ENCODE assay signal across 17 mouse cellular contexts in the genomic region with DNA sequence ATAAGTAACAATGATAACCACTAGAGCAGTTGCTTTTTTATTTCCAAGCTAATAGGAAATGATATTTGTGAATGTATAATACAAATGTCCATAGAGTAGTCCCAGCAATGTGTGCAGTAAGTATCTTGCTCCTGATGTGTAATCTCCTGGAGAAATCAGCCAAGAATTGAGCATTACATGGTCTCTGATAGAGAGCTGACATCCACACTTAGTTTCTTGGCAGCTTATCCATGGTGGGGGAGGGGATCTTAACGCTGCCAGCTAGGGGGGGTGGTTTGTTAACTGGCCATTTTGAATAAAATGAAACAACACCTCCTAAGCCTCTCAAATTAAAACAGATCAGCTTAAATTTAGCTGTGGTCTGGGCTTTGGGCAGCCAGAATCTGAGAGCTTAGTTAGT. TPM values are rescaled to one million over a fixed set of nuclear protein-coding genes. Genes with fewer than 3 reads are reported as not detected.
"Had no signal": no experiment of that assay in that cellular context is flagged by ENCODE, and none has a peak within 500 bp of the region (broad histone marks: within the 10 kb centered on the region; RNA-seq: fewer than 3 reads in every experiment).

No protein-coding gene starts in this region.

- H3K4me3 ChIP-seq: liver, embryonic 12.5 days; megakaryocyte, embryonic 14.5 days; midbrain, embryonic 13.5 days; midbrain, embryonic 15.5 days; neural tube, embryonic 12.5 days; stomach, embryonic 15.5 days had no signal

- H3K27ac ChIP-seq: liver, embryonic 12.5 days; liver, embryonic 14.5 days; midbrain, embryonic 13.5 days; midbrain, embryonic 15.5 days; neural tube, embryonic 12.5 days; stomach, embryonic 15.5 days; stomach, postnatal 0 days had no signal

- H3K9ac ChIP-seq: liver, embryonic 12.5 days; liver, embryonic 14.5 days; midbrain, embryonic 13.5 days; midbrain, embryonic 15.5 days; neural tube, embryonic 12.5 days; stomach, embryonic 15.5 days had no signal

- H3K4me1 ChIP-seq: liver, embryonic 12.5 days; midbrain, embryonic 13.5 days; midbrain, embryonic 15.5 days; neural tube, embryonic 12.5 days; stomach, embryonic 15.5 days had no signal

- H3K27me3 ChIP-seq: liver, embryonic 12.5 days; megakaryocyte, embryonic 14.5 days; midbrain, embryonic 13.5 days; midbrain, embryonic 15.5 days; neural tube, embryonic 12.5 days; stomach, embryonic 15.5 days had no signal

- H3K9me3 ChIP-seq: liver, embryonic 12.5 days; megakaryocyte, embryonic 14.5 days; midbrain, embryonic 13.5 days; midbrain, embryonic 15.5 days; neural tube, embryonic 12.5 days; stomach, embryonic 15.5 days had no signal

- H3K4me2 ChIP-seq: liver, embryonic 12.5 days; midbrain, embryonic 11.5 days; midbrain, embryonic 13.5 days; midbrain, embryonic 15.5 days; neural tube, embryonic 12.5 days; stomach, embryonic 15.5 days had no signal

- ATAC-seq: liver, embryonic 12.5 days; lung, postnatal 0 days; midbrain, embryonic 13.5 days; midbrain, embryonic 15.5 days had no signal

- H3K36me3 ChIP-seq: liver, embryonic 12.5 days; midbrain, embryonic 13.5 days; midbrain, embryonic 15.5 days; neural tube, embryonic 12.5 days; stomach, embryonic 15.5 days had no signal

- DNase-seq: lung, adult 2 months; right cerebral cortex, postnatal 14 days; thymus, adult 2 months; thymus, postnatal 25 days; thymus, postnatal 4 days had no signal

RNA-seq across cellular contexts. Expression of gene Acta2, which starts 13.6 kb away (rescaled TPM):
- total RNA-seq: monocyte, adult 5-6 weeks had no signal

RNA-seq across cellular contexts. Expression of gene Fas, which starts 21.5 kb away (rescaled TPM):
- polyA plus RNA-seq: testis, adult 2 months had no signal
